Mouse (Mus musculus) monocyte, adult 2 months (primary cell): ENCODE measurements at regions not wholly inside any gene's neighbourhood (a gene's known extent, or its start where the extent isn't known, plus 50 kb on each side); places are given as distances from the start of the nearest gene placed in this dataset.

ENCODE experiments used
- DNase-seq, 2 experiments: peaks; one replicate each; pipeline ENCODE4 v3.0.0; 2022; ENCODE audit warnings: low spot score in 2 of 2, low read depth in 1 of 2

GRCm38 (mm10) chr9:115665337-115666004, 243.8 kb upstream of the Gadl1 start:
- DNase-seq, result no peak

GRCm38 (mm10) chr9:115666530-115666929, 242.7 kb upstream of the Gadl1 start:
- DNase-seq, result no peak

GRCm38 (mm10) chr9:115680703-115681576, 228.3 kb upstream of the Gadl1 start:
- DNase-seq, result no peak

- no peak for DNase-seq
Observed at GRCm38 (mm10) chr9:115681841-115682240, 227.4 kb upstream of the Gadl1 start.

GRCm38 (mm10) chr9:115683951-115684350, 225.3 kb upstream of the Gadl1 start:
- DNase-seq, result no peak

GRCm38 (mm10) chr9:115686605-115687004, 222.7 kb upstream of the Gadl1 start:
- DNase-seq, result no peak

- DNase-seq, result no peak
Observed at GRCm38 (mm10) chr9:115692837-115693236, 216.4 kb upstream of the Gadl1 start.

- no peak for DNase-seq
Observed at GRCm38 (mm10) chr9:115703791-115704190, 205.5 kb upstream of the Gadl1 start.

GRCm38 (mm10) chr9:115704249-115704648, 205.0 kb upstream of the Gadl1 start:
- no peak for DNase-seq

- DNase-seq, result no peak
Observed at GRCm38 (mm10) chr9:115705761-115706160, 203.5 kb upstream of the Gadl1 start.

- no peak for DNase-seq
Observed at GRCm38 (mm10) chr9:115708199-115708934, 200.9 kb upstream of the Gadl1 start.

- peak in 1 of 2 experiments; percentile 4 for DNase-seq
Observed at GRCm38 (mm10) chr9:115710039-115710739, 199.1 kb upstream of the Gadl1 start.

- no peak for DNase-seq
Observed at GRCm38 (mm10) chr9:115720306-115720705, 188.9 kb upstream of the Gadl1 start.

GRCm38 (mm10) chr9:115720841-115721240, 188.4 kb upstream of the Gadl1 start:
- DNase-seq, result no peak

- DNase-seq, result no peak
Observed at GRCm38 (mm10) chr9:115724063-115724462, 185.2 kb upstream of the Gadl1 start.

GRCm38 (mm10) chr9:115727361-115727760, 181.9 kb upstream of the Gadl1 start:
- no peak for DNase-seq

GRCm38 (mm10) chr9:115731557-115731956, 177.7 kb upstream of the Gadl1 start:
- DNase-seq, result no peak

GRCm38 (mm10) chr9:115733104-115733503, 176.2 kb upstream of the Gadl1 start:
- no peak for DNase-seq

- DNase-seq, result peak; percentile 2 to 18
Observed at GRCm38 (mm10) chr9:115739984-115740383, 169.3 kb upstream of the Gadl1 start.

GRCm38 (mm10) chr9:115746436-115746835, 162.8 kb upstream of the Gadl1 start:
- no peak for DNase-seq

- DNase-seq, result no peak
Observed at GRCm38 (mm10) chr9:115760496-115760895, 148.8 kb upstream of the Gadl1 start.
